Comparison of ENCODE assay signal across 41 mouse cellular contexts in the genomic region with DNA sequence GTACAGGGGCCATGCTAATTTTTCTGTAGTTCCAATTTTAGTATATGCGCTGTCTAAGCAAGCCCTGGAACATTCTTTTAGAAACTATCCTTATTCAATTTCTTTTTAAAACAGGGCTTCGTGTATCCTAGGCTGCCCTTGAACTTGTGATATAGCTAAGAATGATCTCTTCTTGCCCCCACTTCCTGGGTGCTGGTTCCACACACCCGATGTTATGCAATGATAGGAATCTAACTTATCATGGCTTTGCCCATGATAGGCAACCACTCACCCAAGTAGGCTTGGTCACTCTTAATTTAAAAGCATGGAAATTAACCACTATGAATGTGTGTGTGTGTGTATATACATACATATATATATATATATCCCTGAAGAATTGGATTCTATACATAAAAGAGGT. TPM values are rescaled to one million over a fixed set of nuclear protein-coding genes. Genes with fewer than 3 reads are reported as not detected.
"Had no signal": no experiment of that assay in that cellular context is flagged by ENCODE, and none has a peak within 500 bp of the region (broad histone marks: within the 10 kb centered on the region; RNA-seq: fewer than 3 reads in every experiment).

No protein-coding gene starts in this region.

- H3K9me3 ChIP-seq: limb, embryonic 10.5 days; limb, embryonic 12.5 days; limb, embryonic 13.5 days; limb, embryonic 15.5 days; liver, embryonic 12.5 days; liver, embryonic 13.5 days; liver, embryonic 15.5 days; lung, embryonic 15.5 days; midbrain, embryonic 10.5 days; midbrain, embryonic 12.5 days; midbrain, embryonic 13.5 days; midbrain, embryonic 15.5 days; neural tube, embryonic 12.5 days had no signal

- H3K4me2 ChIP-seq: limb, embryonic 12.5 days; limb, embryonic 13.5 days; limb, embryonic 15.5 days; liver, embryonic 11.5 days; liver, embryonic 12.5 days; liver, embryonic 13.5 days; liver, embryonic 15.5 days; lung, embryonic 14.5 days; lung, embryonic 15.5 days; midbrain, embryonic 12.5 days; midbrain, embryonic 13.5 days; midbrain, embryonic 15.5 days; neural tube, embryonic 12.5 days had no signal

- H3K4me3 ChIP-seq: limb, embryonic 10.5 days; limb, embryonic 12.5 days; limb, embryonic 13.5 days; limb, embryonic 15.5 days; liver, embryonic 12.5 days; liver, embryonic 13.5 days; liver, embryonic 15.5 days; lung, embryonic 15.5 days; megakaryocyte, embryonic 14.5 days; midbrain, embryonic 10.5 days; midbrain, embryonic 12.5 days; midbrain, embryonic 13.5 days; midbrain, embryonic 15.5 days; myocyte; neural tube, embryonic 12.5 days had no signal

- H3K9ac ChIP-seq: limb, embryonic 12.5 days; limb, embryonic 13.5 days; limb, embryonic 15.5 days; liver, embryonic 12.5 days; liver, embryonic 13.5 days; liver, embryonic 14.5 days; liver, embryonic 15.5 days; liver, postnatal 0 days; lung, embryonic 14.5 days; lung, embryonic 15.5 days; midbrain, embryonic 12.5 days; midbrain, embryonic 13.5 days; midbrain, embryonic 15.5 days; neural tube, embryonic 12.5 days had no signal

- H3K27me3 ChIP-seq: limb, embryonic 12.5 days; limb, embryonic 13.5 days; limb, embryonic 15.5 days; lung, embryonic 15.5 days; megakaryocyte, embryonic 14.5 days; midbrain, embryonic 12.5 days; midbrain, embryonic 15.5 days; neural tube, embryonic 12.5 days had no signal

- DNase-seq: left cerebral cortex, postnatal 4 days; liver; liver, embryonic 13.5 days; liver, postnatal 0 days; lung, adult 18-20 months; lung, adult 2 months; lung, embryonic 14.5 days; lung, postnatal 10 days; lung, postnatal 14 days; lung, postnatal 36 days; lung, postnatal 4 days; midbrain, embryonic 14.5 days had no signal

- H3K27ac ChIP-seq: limb, embryonic 10.5 days; limb, embryonic 12.5 days; limb, embryonic 13.5 days; limb, embryonic 15.5 days; liver, embryonic 12.5 days; liver, embryonic 13.5 days; liver, embryonic 14.5 days; liver, embryonic 15.5 days; lung, embryonic 15.5 days; macrophage; midbrain, embryonic 10.5 days; midbrain, embryonic 12.5 days; midbrain, embryonic 13.5 days; midbrain, embryonic 15.5 days; neural tube, embryonic 12.5 days had no signal

- H3K36me3 ChIP-seq: limb, embryonic 10.5 days; limb, embryonic 12.5 days; limb, embryonic 13.5 days; limb, embryonic 15.5 days; liver, embryonic 12.5 days; liver, embryonic 13.5 days; liver, embryonic 15.5 days; lung, embryonic 15.5 days; midbrain, embryonic 10.5 days; midbrain, embryonic 12.5 days; midbrain, embryonic 13.5 days; midbrain, embryonic 15.5 days; neural tube, embryonic 12.5 days had no signal

- ATAC-seq: liver, embryonic 12.5 days; liver, postnatal 0 days; lung, postnatal 0 days; midbrain, embryonic 13.5 days; midbrain, embryonic 15.5 days; midbrain, embryonic 16.5 days had no signal

- H3K4me1 ChIP-seq: midbrain, embryonic 10.5 days; midbrain, embryonic 12.5 days; midbrain, embryonic 13.5 days; midbrain, embryonic 15.5 days; neural tube, embryonic 12.5 days had no signal

RNA-seq across cellular contexts. Expression of gene Gm9817, which starts 52.2 kb away (rescaled TPM):
- total RNA-seq: left cerebral cortex, postnatal 25 days; left cerebral cortex, postnatal 36 days; liver, adult 2 months; megakaryocyte progenitor cell, adult 5-6 weeks; megakaryocyte-erythroid progenitor cell, adult 5-6 weeks; monocyte, adult 5-6 weeks had no signal
- polyA plus RNA-seq: limb, embryonic 10.5 days; limb, embryonic 11.5 days; limb, embryonic 12.5 days; limb, embryonic 13.5 days; liver, adult 2 months; liver, embryonic 11.5 days; liver, embryonic 12.5 days; liver, embryonic 13.5 days; liver, embryonic 14.5 days; liver, embryonic 15.5 days; liver, embryonic 16.5 days; liver, postnatal 0 days; lung, embryonic 14.5 days; lung, embryonic 15.5 days; lung, embryonic 16.5 days; midbrain, embryonic 10.5 days; midbrain, embryonic 12.5 days; midbrain, embryonic 13.5 days; midbrain, embryonic 14.5 days; midbrain, embryonic 16.5 days; neural tube, embryonic 11.5 days; neural tube, embryonic 12.5 days had no signal
